Mouse (Mus musculus): ENCODE measurements around the gene Mettl21a.
"Not testable (repeated sequence)": the region's sequence is repeated elsewhere in the genome, so short reads cannot be mapped to it uniquely, and the experiment has no call there.

The Mettl21a gene

DNA sequence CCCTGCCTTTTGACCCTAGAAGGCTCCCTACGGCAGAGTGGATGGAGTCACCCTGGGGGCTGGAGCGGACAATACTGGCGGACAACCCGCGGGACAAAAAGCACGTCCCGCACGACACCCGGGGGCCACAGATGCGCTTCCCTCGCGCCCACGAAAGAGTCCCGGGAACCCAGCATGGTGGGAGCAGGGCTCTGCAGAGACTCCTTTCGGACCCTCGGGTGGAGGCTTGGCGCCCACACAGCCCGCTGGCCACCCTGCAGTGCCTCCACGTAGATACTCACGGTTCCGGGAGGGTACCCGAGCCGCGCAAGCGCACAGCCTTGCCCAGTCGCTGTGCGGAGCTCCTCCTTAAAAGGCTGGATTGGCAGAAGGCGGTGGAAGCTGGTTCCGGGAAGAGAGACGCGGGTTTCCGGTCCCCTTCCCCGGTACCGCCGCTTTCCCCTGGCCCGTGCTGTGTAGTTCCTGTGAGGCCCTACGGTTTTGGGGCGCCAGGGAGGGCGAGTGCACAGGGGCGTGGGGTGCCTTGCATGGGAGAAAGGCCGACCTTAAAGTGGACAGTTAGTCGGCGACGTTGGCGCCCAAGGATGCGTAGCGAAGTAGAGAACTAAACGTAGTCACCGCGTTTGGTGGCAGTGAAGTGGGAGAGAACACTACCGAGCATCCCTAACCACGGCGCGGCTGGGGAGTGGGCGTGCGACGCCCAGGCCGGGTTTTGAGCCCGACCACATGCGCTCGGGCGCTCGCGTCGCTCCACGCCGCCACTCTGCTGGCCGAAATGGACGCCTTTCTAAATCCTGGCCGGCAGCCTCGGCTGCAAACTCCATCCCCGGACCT, at the start of gene Mettl21a:
Gene Mettl21a (minus strand): TSS at position 362 of the 834 bp plus-strand sequence.
- in situ Hi-C loops (cut with MboI) = no loop called here

DNA sequence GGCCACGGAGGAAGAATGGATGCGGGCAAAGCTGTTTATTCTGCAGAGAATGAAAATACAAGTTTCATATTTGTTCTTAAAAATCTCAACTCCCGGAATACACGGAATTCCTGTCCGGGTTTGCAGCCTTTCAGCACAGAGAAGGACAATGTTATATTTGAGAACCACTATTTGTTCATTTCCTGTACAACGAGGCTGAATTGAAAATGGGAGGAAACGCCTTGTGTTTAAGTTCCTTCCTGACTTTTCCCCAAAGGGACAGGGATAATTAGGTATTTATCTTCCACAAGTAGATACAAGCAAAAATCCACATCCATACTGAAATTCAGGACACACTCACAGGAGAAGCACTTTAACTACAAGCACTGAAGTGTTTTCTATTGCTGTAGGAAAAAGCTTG, 41.8 kb upstream of the Mettl21a start:
- in situ Hi-C loops (cut with MboI) = no loop called here

DNA sequence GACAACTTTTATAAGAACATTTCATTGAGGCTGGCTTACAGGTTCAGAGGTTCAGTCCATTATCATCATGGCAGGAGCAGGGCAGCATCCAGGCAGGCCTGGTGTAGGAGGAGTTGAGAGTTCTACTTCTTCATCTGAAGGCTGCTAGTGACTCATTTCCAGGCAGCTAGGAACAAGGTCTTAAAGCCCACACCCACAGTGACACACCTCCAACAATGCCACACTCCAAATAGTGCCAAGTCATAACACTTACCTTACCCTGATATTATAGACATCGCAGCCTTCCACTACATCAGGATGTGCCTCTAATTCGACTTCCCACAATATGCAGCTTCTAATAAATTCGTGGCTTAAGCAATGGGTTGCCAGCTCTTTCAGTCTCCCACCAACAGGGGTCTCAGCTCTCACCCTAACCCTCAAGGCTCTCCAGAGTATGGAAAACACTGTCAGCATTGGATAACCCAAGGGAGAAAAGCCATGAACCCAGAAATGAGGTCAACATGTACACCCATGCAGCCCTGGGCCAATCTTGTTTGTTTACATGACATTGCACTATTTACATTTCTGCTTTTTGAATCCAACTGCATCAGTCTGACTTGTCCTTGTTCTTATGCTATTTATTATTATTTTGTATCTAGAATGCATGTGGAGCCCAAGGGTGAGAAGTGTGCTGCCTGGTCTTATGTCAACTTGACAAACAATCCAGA, 39.5 kb upstream of the Mettl21a start:
- in situ Hi-C loops (cut with MboI) = no loop called here

DNA sequence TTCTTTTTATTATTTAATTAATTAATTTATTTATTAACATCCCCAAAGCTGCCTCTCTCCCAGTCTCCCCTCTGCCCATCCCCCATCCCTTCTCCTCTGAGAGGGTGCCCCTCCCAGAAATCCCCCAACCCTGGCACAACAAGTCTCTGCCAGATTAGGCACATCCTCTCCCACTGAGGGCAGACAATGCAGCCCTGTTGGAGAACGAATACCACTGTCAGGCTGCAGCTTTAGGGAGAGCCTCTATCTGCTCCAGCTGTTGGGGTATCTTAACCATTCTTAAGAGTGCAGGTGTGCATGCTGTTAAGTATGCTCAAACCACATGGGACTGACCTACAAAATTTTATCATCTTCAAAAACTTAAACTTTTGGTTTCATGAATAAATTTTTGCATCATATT, 38.4 kb upstream of the Mettl21a start:
- in situ Hi-C loops (cut with MboI) = no loop called here

DNA sequence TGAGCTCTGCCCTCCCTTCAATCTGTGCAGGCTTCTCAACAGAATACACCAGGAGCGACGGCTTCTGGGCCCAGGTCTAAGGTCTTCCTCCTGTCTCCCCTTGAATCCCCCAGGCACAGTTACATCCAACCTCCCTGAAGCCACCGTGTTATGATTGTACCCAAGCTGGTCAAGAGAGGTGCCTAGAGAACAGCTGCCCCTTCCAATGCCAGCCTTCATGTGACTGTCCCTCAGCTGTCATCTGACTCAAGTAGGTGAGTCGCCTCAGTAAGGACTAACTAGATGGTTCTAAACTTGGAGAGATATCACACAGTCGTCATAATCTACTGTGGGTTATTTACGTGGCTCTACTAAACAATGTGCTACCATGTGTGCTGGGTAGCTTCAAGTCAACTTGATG, 36.7 kb upstream of the Mettl21a start:
- in situ Hi-C loops (cut with MboI) = no loop called here

DNA sequence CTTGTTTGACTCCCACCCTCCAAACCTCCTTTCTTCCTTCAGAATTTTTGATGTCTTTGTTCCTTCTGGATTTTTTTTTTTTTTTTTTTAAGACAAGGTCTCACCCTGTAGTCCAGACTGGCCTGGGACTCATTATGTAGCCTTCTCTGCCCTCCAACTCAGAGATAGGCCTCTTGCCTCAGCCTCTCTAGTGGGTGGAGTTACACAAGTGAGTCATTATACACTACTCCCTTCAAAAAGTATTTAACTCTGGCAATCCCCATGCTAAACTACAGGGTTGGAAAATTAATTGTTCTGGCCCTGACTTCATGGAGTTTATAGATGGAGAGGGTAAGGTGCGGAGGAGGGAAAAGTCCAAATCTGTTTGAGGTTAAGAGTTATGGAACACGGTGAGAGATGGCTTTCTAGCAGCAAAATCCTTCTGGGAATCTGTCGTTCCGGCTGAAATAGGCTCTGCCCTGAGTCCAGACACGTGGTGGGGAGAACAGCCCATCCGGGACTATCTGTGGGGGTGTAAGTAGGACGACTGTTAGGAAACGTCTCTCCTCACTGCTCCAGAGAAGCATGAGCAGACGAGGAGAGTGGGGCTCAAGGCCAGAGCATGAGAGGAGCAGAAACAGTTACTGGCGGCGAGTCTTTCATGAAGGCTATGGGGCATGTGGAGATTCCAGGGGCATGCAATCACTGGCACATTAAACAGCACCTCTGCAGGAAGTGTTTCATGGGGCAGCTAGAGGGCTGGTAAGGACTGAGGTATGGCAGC, 32.5 kb upstream of the Mettl21a start:
- in situ Hi-C loops (cut with MboI) = no loop called here

DNA sequence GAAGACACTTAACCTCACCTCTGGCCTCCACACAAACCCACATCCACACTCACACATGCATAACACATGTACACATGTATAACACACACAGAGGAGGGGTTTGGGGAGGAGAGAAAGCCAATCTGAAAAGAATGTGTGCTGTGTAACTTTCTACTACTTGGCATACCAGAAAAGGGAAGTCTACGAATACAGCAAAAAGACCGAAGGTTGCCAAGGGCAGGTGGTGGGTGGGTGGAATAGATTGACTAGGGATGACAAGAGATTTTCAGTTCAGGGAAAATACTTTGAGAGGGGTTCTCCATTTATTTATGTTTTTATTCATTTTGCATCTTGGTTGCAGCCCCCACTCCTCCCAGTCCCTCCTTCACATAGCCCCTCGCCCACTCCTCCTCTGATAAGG, 27.5 kb upstream of the Mettl21a start:
- in situ Hi-C loops (cut with MboI) = no loop called here

DNA sequence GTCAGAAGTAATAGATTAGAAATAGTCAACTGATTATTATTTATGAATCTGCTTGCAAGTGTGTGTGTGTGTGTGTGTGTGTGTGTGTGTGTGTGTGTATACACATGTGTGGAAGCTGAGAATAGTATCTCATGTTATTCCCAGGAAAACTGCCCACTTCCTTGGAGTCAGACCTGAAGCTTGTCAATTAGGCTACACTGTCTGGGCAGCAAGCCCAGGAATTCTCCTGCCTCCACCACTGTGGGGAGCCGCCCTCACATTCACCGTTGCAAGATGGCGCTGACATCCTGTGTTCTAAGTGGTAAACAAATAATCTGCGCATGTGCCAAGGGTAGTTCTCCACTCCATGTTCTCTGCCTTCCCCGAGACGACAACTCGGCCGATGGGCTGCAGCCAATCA, 25.5 kb upstream of the Mettl21a start:
- in situ Hi-C loops (cut with MboI) = not testable (repeated sequence)

DNA sequence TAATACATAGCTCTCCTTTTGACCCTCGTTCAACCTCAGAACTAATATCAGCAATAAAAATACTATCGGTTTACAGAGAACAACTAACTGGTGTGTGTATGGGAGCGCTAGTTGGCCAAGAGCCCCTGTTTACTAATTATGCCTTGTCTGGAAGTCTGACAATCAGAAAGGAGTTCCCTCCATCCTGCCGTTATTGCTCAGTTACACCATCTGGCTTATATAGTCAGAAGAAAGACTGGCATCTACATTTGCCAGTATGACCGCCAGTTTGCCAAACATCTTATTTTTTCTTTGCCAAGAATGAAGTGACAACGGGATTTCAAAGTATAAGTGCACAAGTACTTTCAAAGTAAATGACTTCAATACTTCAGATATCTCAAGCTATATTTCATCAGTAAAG, 24.0 kb upstream of the Mettl21a start:
- in situ Hi-C loops (cut with MboI) = no loop called here

DNA sequence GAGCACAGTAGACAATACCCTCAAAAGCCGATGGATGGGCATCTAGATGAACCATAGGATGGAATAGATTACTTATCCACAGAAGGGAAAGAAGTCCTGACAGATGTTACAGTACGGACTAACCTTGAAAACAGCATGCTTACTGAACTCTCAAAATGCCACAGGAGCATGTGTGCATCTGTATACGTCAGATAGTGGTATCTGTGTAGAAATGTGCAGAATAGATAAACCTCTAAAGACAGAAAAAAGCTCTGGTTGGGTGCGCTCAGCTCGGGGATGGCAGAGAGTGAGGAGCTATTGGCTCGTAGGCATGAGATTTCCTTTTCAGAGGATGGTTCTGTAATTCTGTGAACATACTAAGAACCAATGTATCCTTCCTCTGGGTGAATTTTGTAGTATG, 22.2 kb upstream of the Mettl21a start:
- in situ Hi-C loops (cut with MboI) = no loop called here

DNA sequence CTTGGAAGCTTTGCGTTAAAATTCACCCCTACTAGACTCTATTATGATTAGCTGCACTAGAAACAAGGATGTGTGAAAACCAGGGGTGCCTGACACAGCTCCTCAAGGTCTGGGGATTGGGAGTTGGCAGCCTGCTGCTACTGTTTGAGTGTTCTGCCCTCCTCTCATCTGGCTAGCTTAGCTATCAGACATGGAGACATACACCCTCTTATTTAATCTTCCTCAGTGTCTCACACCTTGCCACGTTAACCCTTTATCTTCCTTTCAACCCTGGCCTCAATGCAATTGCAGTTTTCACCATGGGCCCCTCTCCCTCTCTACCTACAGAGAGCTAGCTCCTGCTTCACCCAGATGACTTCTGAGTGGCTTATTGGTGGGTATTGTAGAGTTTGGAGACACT, 18.6 kb upstream of the Mettl21a start:
- in situ Hi-C loops (cut with MboI) = no loop called here

DNA sequence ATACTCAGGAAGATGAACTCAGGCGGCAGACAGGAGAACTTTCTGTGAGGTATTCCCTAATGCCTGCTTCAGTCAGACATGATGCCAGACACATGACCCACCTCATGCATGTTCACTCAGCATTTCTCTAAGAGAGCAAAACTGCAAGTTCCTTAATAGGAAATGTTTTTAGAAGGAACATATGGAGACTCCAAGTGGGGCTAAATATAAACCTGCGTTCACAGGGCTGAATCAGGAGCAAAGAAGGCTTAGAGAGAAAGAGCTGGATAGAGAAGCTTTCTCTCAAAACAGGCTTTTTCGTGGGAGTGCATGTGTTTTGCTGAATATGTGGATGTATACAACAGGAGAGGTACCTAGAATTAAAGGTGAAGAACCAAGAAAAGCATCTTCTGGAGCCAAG, 16.2 kb upstream of the Mettl21a start:
- in situ Hi-C loops (cut with MboI) = no loop called here

DNA sequence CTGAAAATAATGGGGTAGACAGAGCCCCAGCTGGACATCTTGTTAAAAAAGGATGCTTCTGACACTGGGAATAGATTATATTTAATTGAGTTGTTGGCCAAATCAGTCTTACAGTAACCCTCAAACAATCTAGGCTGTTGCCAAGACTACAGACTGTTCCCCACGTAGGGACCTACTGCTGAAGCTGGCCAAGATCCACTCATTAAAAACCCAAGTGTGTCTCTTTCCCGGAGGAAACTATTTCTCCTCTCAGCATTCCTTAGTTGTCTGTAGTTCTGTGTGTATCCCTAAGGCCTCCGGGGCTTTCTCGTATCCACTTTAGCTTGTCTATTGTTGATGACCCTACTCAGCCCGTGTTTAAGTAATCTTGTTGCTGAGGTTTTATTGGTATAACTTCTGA, 14.5 kb upstream of the Mettl21a start:
- in situ Hi-C loops (cut with MboI) = no loop called here

DNA sequence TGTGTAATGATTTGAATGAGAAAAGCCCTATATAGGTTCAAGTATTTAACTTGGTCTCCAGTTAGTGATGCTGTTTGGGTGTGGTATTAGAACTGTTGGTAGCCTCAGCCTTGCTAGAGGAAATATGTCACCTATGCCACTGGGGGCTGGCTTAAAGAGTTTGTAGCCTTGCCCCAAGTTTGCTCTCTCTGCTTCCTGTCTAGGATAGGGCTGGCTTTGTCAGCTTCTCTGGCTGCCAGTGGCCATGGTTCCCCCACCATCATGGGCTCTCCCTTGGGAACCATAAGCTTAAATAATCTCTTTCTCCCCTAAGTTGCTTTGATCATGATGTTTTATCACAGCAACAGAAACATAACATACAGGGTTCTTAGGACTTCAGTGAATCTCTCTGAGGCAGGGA, 8.2 kb upstream of the Mettl21a start:
- in situ Hi-C loops (cut with MboI) = no loop called here

DNA sequence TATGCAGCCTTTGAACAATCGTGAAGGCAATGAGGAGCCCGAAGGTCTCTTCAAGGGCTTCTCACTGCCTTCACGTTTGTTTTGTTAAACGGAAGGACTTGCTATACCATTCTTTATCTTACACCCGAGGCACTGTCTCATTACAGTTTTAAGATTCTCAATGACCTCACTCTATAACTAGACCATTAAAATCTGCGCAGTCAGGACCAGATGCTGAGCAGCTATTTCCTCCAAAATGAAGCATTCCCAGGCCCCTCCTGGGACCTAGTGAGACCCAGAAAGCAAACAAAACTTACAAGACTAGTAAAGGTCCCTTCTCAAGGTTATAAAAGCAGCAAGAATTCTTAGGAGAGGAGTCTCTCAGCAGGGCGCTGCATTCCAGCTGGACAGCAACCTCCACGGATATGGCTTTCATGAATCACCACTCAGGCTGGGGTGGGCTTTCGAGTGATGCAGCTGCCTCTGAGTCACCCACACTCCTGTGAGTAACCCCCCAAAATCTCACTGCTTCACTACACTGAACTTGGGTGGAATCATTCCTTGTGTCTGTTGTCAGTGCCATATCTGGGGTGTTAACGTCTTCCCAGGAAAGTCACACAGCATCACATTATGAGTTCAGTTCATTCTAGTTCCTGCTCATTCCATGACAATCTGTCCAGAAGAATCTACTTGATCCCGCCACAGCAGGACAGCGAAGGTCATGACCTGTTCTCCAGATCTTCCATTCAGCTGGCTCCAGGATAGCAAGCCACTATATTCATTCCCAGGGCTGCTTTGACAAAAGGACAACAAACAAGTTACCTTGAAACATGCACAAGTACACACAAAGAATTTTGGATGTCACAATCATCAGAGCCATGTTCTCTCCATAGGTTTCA, 6.8 kb upstream of the Mettl21a start:
- in situ Hi-C loops (cut with MboI) = no loop called here

DNA sequence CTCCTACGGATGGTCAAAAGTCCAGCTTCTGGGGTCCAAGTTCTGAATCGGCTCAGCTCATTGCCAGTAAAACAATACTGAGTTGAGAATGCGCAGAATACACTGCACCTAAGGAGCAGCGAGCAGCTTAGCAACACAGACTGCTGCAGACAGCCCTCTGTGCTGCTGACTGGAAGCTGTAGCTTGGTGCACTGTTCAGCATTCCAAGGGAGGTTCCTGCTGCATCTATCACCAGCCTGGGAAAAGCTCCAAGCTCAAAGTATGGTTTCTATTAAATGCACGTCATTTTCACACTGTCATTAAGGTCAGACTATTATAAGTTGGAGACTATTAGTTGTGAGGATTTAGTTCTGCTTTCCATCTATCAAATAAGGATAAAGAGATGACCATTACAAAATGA, 4.1 kb upstream of the Mettl21a start:
- in situ Hi-C loops (cut with MboI) = no loop called here

DNA sequence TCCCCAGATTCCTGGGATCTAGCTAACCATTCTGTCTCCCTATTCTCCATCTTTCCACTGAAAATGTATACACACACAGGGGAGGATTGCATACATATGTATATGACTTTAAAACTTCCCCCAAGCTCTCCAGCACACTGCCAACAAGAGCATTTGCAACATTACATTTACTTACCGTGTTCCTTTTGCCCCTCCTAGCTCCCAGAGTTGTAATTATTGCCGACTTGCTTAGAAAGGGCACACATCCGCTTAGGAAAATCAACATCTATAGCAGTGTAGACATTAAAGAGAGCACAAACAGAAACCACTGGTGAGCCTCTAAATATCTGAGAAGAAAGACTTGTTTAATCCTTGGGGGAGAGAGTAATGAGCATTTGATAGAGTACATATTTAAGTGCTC, 1.2 kb upstream of the Mettl21a start:
- in situ Hi-C loops (cut with MboI) = no loop called here

DNA sequence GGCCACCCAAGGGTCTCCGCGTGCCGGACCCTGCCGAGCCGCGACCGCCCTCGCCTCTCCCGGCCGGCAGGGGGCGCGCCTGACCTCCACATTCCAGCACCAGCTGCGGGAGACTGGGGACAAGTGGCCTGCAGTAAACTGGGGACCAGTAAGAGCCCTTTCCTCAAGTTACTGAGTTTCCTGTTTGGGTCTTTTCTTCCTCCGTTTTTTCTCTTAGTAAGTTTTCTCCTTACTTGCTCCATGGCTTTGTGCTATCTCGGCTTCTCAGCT, 608 bp upstream of the Mettl21a start:
- in situ Hi-C loops (cut with MboI) = no loop called here

DNA sequence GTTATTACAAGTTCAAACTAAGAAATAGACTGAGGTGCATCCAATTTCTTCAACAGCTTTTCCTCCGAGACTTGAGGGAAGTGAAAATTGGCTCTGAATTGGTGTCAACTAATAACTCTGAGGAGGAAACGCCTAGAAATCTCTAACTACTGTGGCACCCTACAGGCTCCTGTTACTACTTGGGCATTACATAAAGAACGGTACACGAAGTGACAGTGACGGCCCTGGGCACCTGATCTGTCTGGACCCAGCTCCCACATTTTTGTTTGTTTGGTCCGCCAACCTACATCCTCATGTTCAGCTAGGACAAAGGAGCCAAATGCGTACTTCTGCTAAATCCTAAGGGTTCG, 536 bp downstream of the Mettl21a start:
- in situ Hi-C loops (cut with MboI) = no loop called here

DNA sequence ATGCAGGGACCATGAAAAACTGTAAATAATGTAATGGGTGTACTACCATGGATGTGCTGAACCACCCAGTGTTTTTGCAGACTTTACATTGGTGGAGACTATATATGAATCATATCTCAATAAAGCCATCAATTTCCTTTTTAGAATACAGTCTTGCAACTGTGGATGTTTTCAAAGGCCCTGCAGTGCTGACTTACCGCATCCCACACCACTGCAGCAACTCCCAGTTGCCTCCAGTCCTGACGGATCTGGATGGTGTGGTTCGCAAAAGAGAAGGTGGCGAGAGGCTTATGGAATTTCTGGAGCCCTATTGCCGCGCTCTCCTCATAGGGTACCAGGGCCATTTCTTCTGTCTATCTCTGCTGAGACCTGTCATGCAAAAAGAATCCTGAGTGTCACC, 966 bp downstream of the Mettl21a start:
- in situ Hi-C loops (cut with MboI) = no loop called here

DNA sequence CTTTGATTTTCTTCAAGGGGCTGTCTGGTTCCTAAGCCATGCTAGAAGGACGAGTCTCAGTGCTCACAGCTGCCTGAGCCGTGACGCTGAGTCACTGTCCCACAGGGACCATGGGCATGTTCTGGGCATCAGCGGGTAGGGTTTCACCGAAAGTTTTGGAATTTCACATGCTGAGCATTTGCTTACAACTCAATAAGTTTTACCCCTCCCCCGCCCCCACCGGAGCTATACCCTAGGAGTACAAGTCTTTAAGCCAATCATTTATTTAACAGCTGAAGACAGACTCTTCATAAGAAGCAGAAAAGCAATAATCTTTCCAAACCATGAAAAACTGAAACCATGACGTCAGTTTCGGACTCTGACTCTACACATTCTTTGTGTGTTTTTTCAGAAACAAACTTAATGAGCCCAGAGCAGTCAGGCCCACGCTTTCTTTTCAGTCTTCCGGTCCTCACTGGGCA, 1.5 kb downstream of the Mettl21a start:
- in situ Hi-C loops (cut with MboI) = no loop called here

DNA sequence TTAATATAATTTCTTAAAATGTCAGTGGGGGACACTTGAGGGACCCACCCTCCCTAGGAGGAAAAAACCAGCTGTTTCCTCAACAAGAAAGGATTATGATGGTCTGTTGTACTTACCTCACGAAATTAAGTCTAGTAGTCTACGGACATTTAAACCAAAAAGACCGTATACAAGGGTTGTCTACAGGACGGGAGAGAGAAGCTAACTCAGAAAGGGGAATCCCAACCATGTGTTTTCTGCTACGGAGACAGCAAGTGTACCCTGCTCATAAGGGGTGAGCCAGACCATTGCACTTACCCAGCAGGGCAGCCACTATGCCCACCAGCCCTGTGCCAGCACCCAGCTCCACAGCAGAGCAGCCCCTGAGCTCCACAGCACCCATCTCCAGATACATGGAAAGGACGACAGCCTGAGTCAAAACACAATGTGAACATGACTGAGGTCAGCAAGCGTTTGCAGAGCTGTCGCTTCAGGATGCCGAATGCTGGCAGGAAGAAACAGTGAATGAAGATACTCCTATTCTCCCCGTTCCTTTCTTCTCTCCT, 2.2 kb downstream of the Mettl21a start:
- in situ Hi-C loops (cut with MboI) = no loop called here
